Mouse (Mus musculus) urinary bladder, postnatal 25 days (tissue): ENCODE data around the gene Cux2.
A peak's percentile ranks its signal among the peaks of the same experiment; 100 is the strongest.

Experiments
- DNase-seq: peaks from one replicate; pipeline ENCODE4 v3.0.0; 2022; ENCODE audit warnings: low spot score

Gene Cux2

DNA sequence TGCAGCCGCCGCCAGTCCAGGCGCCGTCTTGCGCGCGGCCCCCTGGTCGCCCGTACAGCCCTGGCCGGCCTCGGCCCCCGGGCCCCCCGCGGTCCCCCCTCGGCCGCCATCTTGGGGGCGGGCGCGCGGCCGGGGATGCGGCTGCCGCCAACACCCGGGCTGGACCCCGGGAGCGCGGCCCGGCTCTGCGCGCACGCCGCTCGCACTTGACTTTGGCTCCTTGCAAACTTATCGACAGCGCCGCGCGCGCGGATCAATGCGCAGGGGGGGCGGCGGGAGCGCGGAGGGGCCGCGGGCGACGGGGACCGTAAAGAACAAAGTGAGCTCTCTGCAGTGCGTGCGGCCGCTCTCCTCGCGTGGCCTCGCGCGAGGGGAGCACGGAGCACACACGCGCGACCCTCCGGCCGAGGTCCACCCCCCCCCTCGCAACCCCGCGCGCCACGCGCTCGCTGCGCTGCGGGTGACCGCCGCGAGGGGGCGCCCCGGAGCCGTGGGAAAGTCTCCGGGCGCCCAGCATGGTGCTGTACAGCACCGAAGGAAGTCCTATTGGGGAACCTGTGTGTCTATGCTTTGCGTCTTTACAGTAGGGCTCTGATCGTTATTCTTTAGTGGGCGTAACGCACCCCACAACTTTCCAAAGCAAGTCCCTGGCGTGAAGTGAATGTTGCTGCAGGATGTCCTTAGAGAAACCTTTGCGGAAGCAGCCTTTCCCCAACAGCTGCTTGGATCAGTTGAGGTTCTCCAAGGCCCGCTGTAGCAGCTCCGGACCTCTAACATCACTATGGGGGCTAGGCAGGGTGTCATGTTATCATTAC, at the start of gene Cux2:
Cux2 (minus strand) TSS at position 86 of the 815 bp plus-strand sequence.
- peak; percentile 58 for DNase-seq

DNA sequence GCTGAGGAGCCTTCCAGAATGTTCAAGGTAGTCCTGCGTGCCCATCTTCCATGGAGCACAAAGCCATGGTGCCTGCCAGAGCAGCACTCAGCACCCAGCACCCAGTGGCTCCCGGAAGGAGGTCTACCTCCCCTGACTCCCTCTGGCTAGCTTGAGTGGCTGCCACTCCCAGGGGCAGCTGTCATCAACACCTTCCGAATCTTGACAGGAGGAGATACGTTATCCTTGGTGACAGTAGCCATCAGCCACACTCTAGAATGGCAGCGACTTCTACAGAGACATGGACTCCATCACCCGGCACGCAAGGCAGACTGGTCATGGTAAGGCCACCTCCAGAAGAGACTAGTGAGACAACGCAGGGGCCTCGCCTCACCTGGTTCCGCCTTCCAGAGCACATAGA, 44.5 kb upstream of the Cux2 start:
- no peak for DNase-seq

DNA sequence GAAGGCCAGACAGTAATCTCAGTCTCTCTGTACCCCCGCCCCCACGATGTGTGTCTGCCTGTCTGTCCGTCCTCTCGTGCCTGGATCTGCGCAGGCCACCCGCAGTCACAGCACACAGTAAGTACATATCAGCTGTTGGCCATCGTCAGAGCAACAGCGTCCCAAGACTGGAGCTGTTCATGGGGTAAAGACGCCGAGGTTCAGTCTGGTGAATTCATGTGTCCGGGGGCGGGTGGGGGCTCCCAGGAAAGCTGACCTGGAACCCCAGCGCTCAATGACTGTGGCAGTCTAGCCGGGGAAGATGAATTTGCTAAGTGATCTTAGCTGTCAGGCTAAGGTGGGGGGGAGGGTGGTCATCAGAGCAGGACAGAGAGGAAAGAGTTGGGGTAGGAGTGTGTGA, 43.8 kb upstream of the Cux2 start:
- no peak for DNase-seq

DNA sequence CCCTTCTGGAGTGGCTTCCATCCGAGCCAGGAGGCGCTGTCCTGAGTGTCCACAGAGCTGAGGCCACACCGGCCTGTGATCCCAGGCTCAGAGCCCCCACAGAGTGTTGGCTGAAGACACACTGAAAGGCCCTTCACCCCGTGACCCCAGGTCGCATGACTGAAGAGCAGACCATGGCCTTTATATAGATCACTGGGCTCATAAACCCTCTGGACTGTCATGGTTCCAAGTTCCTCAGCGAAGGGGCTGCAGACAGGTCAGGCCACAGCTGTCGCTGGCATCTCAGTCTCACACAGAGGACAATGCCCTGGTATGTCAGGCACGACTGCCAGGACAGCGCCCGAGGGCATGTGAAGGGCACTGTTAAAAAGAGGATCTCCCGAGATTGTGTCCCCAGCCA, 42.9 kb upstream of the Cux2 start:
- DNase-seq = no peak

DNA sequence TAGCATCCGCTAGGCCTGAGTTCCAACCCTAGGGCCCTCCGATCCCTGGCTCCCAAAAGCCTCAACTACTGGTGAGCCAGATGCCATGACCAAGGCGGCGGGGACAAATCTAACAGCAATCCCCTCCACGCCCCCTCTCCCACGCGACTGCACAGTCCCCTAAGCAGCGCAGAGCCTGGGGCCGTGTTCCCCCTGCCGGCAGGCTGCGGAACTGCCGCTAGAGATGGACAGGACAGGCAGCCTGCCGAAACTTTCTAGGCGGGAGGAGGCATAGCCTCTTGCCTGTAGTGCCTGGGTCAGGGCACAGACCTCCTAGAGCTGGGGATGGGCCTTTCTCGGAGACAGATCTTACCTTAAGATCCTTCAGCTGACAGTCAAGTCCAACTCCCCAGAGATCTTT, 41.2 kb upstream of the Cux2 start:
- peak; percentile 22 for DNase-seq

DNA sequence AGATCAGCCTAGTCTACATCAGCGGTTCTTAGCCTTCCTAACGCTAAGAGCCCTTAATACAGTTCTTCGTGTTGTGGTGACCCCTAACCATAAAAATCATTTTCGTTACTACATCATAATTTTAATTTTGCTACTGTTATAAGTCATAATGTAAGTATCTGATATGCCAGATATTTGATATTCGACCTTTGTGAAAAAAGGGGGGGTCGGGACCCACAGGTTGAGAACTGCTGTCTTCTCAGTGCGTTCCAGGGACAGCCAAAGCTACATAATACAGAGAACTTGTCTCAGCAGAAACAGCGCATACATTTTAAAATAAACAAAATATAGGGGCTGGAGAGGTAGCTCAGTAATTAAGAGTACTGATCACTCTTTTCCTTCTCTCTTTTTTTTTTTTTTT, 39.8 kb upstream of the Cux2 start:
- DNase-seq = no peak

DNA sequence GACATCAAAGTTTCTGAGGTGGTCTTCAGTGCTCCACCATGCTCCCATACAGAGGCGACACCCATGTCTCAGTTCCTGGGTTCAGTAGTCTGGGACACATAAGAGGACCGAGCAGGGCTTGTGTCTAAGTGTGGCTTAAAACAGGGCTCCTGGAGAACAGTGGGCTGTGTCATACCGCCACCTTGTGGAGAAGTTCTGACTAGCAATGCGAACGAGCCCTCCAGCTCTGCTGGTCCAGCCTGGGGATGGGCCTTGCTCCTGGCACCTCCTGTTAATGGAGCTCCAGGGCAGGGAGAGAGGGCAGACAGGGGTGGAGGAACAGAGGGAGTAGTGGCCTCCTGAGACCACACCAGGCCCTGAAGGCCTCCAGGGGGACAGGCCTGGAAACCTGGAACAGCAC, 39.0 kb upstream of the Cux2 start:
- peak; percentile 81 for DNase-seq

DNA sequence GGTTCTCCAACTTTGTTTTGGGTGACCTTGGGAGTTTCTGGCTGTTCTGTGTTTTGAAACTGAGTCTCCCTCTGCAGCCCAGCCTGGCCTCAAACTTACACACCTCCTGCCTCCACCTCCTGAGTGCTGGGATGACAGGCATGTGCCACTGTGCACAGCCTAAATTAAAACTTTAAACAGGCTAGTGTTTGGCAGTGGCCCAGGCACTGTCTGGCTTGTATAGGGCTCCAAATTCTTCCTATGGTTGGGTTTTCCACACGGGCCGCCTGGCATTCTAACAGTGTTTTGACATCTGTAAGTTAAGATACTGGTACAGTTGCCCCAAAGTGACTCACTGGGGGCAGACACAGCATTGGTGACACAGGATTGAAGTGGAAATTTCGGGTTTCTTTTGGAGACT, 36.2 kb upstream of the Cux2 start:
- DNase-seq = no peak

DNA sequence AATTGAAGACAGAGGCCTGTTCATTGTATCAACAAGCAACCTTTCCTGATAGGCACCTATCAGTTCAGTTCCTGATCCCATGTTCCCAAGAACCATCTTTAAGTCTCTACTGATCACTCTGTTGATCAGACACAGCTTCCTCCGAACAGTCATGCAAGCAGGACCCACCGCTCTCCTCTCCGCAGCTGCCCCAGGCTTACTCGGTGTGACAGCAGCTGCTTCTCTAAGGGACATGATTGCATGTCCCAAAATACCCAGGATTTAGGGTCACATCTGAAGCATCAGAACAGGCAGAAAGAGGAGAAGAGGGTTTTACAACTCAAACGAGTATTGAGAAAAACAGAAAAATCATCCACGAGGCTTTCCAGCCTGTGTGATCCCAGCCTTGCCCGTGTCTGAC, 35.4 kb upstream of the Cux2 start:
- no peak for DNase-seq

DNA sequence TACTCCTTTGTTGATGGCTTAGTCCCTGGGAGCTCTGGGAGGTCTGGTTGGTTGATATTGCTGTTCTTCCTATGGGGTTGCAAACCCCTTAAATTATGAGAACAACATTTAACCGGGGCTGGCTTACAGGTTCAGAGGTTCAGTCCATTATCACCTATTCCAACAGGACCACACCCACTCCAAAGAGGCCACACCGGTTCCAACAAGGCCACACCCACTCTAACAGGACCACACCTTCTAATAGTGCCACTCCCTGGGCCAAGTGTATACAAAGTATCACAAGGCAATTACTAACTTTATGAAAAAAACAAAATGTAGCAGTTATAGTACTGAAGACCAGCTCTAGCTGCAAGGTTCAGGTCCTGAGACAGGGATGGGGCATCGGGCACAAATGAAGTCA, 34.6 kb upstream of the Cux2 start:
- no peak for DNase-seq

DNA sequence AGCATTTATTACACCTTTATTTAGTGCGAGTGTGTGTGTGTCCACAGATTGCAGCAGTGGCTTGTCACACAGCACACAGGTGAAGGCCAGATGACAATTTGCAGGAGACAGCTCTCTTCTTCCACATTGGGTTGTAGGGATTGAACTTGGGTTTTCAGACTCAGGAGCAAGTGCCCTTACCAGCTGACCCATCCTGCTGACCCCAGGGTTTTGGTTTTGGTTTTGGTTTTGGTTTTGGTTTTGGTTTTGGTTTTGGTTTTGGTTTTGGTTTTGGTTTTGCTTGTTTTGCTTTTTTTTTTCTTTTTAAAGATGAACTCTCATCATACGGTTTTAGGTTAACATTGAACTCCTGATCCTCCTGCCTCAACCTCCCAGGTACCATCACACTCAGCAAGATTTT, 33.4 kb upstream of the Cux2 start:
- DNase-seq = no peak

DNA sequence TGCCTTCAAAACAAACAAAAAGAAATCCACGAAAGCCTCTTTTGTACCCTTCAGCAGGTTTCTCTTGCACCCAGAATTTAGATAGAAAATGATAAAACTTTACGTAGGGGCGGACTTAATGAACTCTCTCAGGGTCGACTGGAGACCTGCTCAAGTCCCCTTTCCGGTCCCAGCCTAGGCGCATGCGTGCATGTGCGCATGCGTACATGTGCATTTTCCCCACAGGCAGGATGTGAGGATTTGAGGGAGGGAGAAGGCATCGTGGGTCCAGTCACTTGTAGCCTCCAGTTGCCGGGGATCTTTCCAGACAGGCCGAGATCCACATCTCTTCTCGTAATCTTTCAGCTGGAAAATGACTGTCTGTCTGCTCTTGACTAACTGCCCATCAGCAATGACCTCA, 31.6 kb upstream of the Cux2 start:
- no peak for DNase-seq

DNA sequence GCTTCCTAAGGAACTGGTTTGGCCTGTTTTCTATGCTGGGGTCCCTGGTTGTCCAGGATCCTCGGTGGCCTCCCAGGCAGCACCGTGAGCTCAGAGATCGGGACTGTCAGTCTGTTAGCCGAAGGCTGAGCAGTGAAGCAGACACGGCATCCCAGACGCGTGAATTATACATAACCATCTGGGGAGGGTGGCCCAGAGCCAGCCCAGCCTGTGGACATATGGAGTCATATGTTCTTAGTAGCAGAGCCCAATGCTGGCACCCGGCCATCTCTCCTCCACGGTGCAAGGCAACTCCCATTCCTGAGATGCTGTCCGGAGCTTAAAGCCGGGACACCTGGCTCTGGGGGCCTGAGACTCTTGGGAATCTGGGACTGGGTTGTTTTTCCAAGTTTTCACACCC, 31.0 kb upstream of the Cux2 start:
- no peak for DNase-seq

DNA sequence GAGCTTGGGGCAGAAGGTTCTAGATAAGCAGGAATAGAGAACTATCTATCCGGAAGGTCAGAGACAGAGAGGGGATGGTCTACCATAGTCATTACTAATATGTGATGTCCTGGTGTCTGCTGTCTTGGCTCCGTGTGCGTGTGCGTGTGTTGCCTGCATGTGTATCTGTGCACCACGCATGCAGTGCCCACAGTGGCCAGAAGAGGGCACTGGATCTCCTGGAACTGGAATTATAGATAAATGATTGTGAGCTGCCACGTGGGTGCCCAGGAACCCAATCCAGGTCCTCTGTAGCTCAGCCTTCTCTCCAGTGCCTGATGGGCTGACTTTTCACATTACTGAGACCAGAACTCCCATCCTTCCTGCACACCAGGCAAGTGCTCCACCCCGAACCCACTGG, 29.9 kb upstream of the Cux2 start:
- DNase-seq = no peak

DNA sequence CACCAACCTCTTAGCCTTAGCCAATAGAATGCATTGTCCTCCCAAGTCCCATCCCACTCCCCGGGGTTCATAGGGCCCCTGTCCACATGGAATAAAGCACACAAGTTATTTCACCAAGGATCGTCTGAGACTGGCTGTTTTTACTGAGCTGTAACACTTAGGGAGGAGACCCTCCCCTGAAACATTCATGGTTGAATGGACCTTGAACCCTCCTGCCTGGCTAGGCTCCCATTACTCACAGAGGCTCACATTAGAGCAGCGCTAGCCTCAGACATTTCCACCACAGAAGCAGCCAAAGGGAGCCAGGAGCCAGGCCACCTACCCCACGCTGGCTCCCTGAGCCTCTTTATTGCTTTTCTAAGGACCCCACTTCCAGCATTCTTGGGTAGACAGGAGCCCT, 27.3 kb upstream of the Cux2 start:
- DNase-seq = no peak

DNA sequence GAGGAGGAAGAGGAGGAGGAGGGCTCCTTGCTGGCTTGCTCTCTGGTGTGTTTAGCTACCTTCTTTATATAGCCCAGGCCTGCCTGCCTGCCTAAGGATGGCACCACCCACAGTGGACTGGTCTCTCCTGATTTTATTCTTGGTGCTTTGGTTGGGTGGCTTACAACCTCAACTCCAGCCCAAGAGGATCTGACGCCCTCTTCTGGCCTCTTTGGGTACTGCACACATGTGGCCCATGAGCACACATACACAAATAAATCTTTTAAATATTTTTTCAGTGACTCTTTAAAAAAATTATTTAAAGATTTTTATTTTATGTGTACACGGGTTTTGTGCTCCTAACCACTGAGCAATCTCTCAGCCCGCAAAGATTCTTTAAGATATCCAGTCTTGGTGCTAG, 25.8 kb upstream of the Cux2 start:
- no peak for DNase-seq

DNA sequence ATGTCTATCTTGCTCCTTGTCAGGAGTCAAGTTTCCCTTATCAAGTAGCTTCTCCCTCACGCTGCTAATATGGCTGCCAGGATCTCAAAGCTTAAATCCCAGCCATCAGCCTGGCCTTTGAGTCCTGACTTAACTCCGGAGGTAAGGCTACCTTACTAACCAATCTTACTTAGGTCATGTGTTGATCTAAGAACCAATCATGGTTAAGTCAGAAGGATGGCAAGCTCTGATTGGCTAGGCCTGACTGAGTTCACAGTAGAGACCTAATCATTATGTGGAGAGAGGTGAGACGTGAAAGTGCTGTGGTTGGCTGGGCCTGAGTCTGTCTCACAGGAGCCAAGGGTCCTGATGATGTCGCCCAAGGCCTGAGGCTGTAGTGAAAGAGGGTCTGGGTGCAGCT, 22.1 kb upstream of the Cux2 start:
- no peak for DNase-seq

DNA sequence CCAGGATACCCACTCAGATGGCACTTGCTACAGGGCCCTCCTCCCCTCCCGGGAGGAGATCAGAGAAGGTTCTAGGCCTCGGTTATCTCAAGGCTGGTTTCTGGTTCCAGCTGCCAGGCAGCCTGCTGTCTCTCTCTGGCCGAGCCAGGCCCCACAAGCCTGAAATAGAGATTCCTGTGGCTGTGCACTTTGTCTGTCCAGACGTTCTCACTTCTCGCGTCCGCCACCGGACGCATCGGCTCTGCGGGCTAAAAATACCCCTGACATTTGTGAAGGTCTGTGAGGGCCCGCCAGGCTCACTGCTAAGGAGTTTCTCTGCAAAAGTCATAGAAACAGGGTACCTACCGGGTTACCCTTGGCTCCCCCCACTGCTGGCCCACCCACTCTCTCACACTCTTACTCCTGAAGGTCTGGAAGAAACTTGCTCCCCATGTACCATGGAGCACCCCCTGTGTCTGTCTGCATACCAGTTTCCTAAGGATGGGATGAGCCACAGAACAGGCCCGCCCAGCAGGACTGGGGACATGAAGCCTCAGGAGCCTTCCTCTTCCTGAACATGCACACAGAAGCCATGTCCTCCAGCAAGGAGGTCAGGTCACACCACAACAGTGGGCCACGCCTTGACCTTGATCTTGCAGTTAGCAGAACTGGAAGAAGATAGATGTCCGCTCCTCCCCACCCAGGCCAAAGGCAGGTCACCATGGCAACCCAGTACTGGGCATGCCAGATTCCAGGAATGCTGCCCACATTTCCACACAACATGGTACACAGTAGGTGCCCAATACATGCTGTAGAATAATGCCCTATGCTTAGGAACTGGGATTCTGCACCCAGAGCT, 21.3 kb upstream of the Cux2 start:
- no peak for DNase-seq

DNA sequence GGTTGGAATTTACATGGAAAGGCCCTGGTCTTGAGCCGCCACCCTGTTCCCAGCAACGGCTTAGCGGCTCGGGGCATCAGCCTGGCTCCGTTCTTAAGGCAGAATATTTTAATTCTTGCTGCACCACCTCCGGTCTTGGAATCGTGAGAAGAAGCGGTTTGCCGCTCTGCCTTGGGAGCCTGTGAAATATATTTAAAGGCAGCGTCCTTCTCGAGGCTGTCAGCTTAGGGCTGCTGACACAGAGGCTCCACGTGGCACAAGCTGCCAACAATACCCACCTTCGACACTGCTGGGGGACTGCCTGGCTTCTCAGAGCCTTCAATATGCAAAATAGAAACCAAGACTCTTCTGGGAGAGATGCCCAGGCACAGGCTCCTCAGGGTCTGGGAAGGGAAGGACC, 18.7 kb upstream of the Cux2 start:
- DNase-seq = no peak

DNA sequence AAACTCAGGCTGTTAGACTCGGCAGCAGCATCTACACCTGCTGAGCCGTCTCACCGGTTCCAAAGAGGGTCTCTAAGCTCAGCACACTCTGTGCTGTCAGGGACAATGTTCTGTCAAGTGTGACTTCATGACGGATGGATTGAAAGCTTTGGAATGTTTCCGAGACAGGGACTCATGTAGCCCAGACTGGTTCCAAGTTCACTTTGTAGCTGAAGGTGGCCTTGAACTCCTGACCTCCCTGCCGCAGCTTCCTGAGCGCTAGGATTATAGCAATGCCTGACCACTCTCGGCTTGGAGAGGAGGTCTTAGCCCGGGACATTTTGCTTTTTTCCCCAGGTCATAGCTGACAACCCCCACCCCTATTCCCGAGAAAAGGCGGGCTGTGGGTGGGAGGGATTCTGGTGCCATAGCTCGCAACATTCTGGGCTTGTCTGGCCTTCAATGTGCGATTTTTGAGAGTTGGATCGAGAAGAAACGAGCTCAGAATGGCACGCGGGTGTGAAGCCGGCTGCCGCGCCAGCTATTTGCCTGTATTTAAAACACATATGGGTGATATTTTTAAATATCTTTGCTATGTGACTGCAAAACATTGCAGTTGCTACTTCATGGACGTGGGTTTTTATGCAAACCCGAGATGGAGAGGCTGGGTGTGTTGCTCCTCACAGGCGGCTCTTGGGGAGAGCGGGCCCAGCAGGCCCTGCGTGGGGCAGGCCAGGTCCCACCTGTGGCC, 13.5 kb upstream of the Cux2 start:
- no peak for DNase-seq

DNA sequence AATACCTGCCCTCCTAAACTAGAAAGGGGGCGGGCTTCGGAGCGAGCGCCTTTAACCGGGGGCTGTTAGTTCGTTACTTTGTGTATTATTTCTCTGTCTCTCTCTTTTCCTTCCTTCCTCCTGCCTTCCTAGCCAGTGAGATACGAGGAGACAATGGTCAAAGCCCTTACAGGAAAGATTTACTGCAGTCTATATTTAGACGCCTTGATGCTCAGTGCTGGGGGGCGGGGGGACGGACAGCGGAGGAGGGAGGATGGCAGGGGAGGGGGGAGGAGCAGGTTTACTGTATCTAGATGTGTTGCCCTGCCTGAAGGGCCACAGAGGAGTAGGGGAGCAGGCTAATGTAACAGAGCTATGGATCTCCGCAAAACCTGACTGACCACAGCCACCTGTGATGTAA, 12.6 kb upstream of the Cux2 start:
- no peak for DNase-seq

DNA sequence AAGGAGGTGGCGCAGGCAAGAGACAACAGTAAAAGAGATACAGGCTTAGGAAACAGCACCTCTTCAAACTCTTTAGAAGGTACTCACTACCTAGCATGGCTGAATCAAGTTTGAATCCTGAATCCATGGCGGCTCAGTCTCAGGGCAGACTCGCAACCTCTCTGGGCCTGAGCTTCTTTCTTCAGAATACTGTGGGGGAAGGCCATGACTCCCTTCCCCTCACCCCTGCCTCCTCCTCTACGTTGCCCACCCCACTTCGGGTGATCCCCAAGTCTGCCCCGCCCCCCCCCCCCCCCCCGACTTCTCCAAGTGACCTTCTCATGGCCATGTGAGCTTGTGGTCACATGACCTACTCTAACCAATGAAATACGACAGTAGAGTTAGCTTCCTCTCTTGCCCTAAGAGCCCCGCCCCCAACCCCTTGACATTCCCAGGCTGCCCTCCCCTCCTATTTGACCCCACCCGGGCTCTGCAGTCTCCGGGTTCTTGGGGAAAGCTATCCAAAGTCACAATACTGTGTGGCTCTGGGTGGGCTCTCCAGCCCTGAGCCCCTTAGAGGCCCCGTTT, 10.9 kb upstream of the Cux2 start:
- DNase-seq = no peak
